Mouse (Mus musculus) CH12.LX (cell line): ENCODE measurements around the gene Lyzl6. TPM values are rescaled to one million over a fixed set of nuclear protein-coding genes. Genes with fewer than 3 reads are reported as not detected.

Source experiments
- DNase-seq: peaks from one replicate; pipeline ENCODE4 v3.0.0-alpha.2; 2013; ENCODE audit errors: extremely low read depth
- H3K27ac ChIP-seq: 2 replicates; pipeline ENCODE4 v1.5.1; 2012; ENCODE audit warnings: low read depth, mild to moderate bottlenecking, control low read depth, moderate library complexity; ENCODE audit not compliant: insufficient read depth
- H3K27me3 ChIP-seq: replicated peaks from 2 replicates; pipeline ENCODE3; 2012; ENCODE audit warnings: inconsistent platforms
- H3K36me3 ChIP-seq, 2 experiments: replicated peaks in 1 of 2; 2 replicates each; pipeline versions ENCODE3 to v1.6.1; 2012; ENCODE audit warnings: inconsistent platforms in 1 of 2, low read length in 1 of 2, mild to moderate bottlenecking in 1 of 2, mixed read lengths in 1 of 2, moderate library complexity in 1 of 2; ENCODE audit not compliant: control insufficient read depth in 1 of 2, insufficient read depth in 1 of 2
- H3K4me1 ChIP-seq, 2 experiments: 2 replicates each; pipeline ENCODE4 v1.6.1; 2012; ENCODE audit warnings: inconsistent platforms in 1 of 2, moderate library complexity in 1 of 2; ENCODE audit not compliant: insufficient read depth in 2 of 2, control insufficient read depth in 1 of 2
- H3K4me2 ChIP-seq: 2 replicates; pipeline ENCODE4 v1.6.1; 2012; ENCODE audit warnings: low read depth, mild to moderate bottlenecking, control low read depth; ENCODE audit not compliant: poor library complexity, insufficient read depth, severe bottlenecking
- H3K4me3 ChIP-seq, 3 experiments: fragments of 150-350 bp in 1 of 3; sonication (generic) in 1 of 3; replicated peaks in 1 of 3; 2 replicates each; pipeline versions ENCODE3 to v1.5.1; 2011 to 2012; ENCODE audit warnings: low read depth in 2 of 3, low read length in 2 of 3, mild to moderate bottlenecking in 2 of 3, moderate library complexity in 2 of 3, control low read depth in 1 of 3, improper control_type of control experiment in 1 of 3, inconsistent platforms in 1 of 3, mixed read lengths in 1 of 3; ENCODE audit not compliant: poor library complexity in 1 of 3
- H3K79me2 ChIP-seq: replicated peaks from 2 replicates; pipeline ENCODE4 v1.6.1; 2012; ENCODE audit warnings: mild to moderate bottlenecking, moderate library complexity; ENCODE audit not compliant: control insufficient read depth, poor library complexity, insufficient read depth, severe bottlenecking; ENCODE audit errors: extremely low read depth
- H3K9ac ChIP-seq: 2 replicates; pipeline ENCODE4 v1.6.1; 2012; ENCODE audit warnings: low read depth, mild to moderate bottlenecking, control low read depth, moderate library complexity; ENCODE audit not compliant: insufficient read depth
- H3K9me3 ChIP-seq: replicated peaks from 2 replicates; pipeline ENCODE3; 2012; ENCODE audit warnings: low read length, inconsistent platforms, mixed read lengths
- BHLHE40 ChIP-seq: IDR thresholded peaks from 2 replicates; pipeline ENCODE4 v1.6.1; 2011; ENCODE audit warnings: mild to moderate bottlenecking, low read depth, low read length, improper control_type of control experiment
- CHD1 ChIP-seq: IDR thresholded peaks from 2 replicates; pipeline ENCODE4 v1.6.1; 2012; ENCODE audit warnings: low read depth, low read length, improper control_type of control experiment, inconsistent platforms
- CTCF ChIP-seq, 2 experiments: IDR thresholded peaks in 1 of 2; conservative IDR thresholded peaks in 1 of 2; 2 replicates each; pipeline ENCODE4 v1.5.1; 2011 to 2012; ENCODE audit warnings: low read depth in 2 of 2, low read length in 2 of 2, improper control_type of control experiment in 1 of 2, inconsistent platforms in 1 of 2, mild to moderate bottlenecking in 1 of 2, moderate library complexity in 1 of 2
- E2F4 ChIP-seq: IDR thresholded peaks from 2 replicates; pipeline ENCODE4 v1.6.1; 2011; ENCODE audit warnings: low read depth, low read length, improper control_type of control experiment; ENCODE audit not compliant: insufficient replicate concordance
- GABPA ChIP-seq: IDR thresholded peaks from 2 replicates; pipeline ENCODE4 v1.6.1; 2012; ENCODE audit warnings: low read depth, low read length, improper control_type of control experiment, inconsistent platforms; ENCODE audit not compliant: insufficient replicate concordance
- HCFC1 ChIP-seq: IDR thresholded peaks from 2 replicates; pipeline ENCODE4 v1.6.1; 2012; ENCODE audit warnings: low read depth, mild to moderate bottlenecking, inconsistent platforms, low read length, improper control_type of control experiment
- JUND ChIP-seq: conservative IDR thresholded peaks from 2 replicates; pipeline ENCODE4 v1.6.1; 2011; ENCODE audit warnings: low read depth, low read length, improper control_type of control experiment
- MAFK ChIP-seq: IDR thresholded peaks from 2 replicates; pipeline ENCODE4 v1.6.1; 2011; ENCODE audit warnings: low read length, improper control_type of control experiment; ENCODE audit not compliant: insufficient replicate concordance
- MAZ ChIP-seq: IDR thresholded peaks from 2 replicates; pipeline ENCODE4 v1.6.1; 2012; ENCODE audit warnings: low read depth, mild to moderate bottlenecking, inconsistent platforms, low read length, improper control_type of control experiment, moderate library complexity
- PAX5 ChIP-seq: IDR thresholded peaks from 2 replicates; pipeline ENCODE4 v1.6.1; 2012; ENCODE audit warnings: low read length, inconsistent platforms, mixed read lengths
- POLR2A ChIP-seq: IDR thresholded peaks from 2 replicates; pipeline ENCODE4 v1.6.1; 2011; ENCODE audit warnings: low read depth, mild to moderate bottlenecking, improper control_type of control experiment, low read length
- POLR2AphosphoS2 ChIP-seq: IDR thresholded peaks from 2 replicates; pipeline ENCODE4 v1.6.1; 2011; ENCODE audit warnings: low read depth, low read length, improper control_type of control experiment
- RCOR1 ChIP-seq: conservative IDR thresholded peaks from 2 replicates; pipeline ENCODE4 v1.6.1; 2012; ENCODE audit warnings: low read depth, mild to moderate bottlenecking, inconsistent platforms, low read length, improper control_type of control experiment
- SMC3 ChIP-seq: IDR thresholded peaks from 2 replicates; pipeline ENCODE4 v1.6.1; 2011; ENCODE audit warnings: low read depth, low read length, improper control_type of control experiment
- USF1 ChIP-seq: IDR thresholded peaks from 2 replicates; pipeline ENCODE4 v1.6.1; 2014; ENCODE audit warnings: low read depth, mild to moderate bottlenecking, inconsistent platforms, low read length, improper control_type of control experiment
- USF2 ChIP-seq: conservative IDR thresholded peaks from 2 replicates; pipeline ENCODE4 v1.6.1; 2011; ENCODE audit warnings: low read depth, low read length, improper control_type of control experiment
- ZNF384 ChIP-seq: IDR thresholded peaks from 2 replicates; pipeline ENCODE4 v1.6.1; 2012; ENCODE audit warnings: low read depth, low read length, improper control_type of control experiment, inconsistent platforms
- dilution Hi-C: fragments of 300-500 bp; cut with MboI; formaldehyde crosslinking; loops from 2 replicates; pipeline ENCODE4 v1.14.3; 2020; ENCODE audit warnings: low sequenced_read_pairs; ENCODE audit not compliant: extremely low pct_unique_long_range_greater_than_20kb, extremely low pct_ligation_motif_present
- in situ Hi-C: fragments of 300-500 bp; cut with MboI; formaldehyde crosslinking; loops from 3 replicates; pipeline ENCODE4 v1.14.3; 2019; ENCODE audit warnings: low sequenced_read_pairs, low pct_ligation_motif_present, low pct_unique_long_range_greater_than_20kb, mixed read lengths
- polyA plus RNA-seq: library from polyadenylated mRNA; unstranded; fragments of >175 nt; gene quantifications from 2 replicates; pipeline ENCODE4 v1.2.1, GENCODE M21; 2012; ENCODE audit warnings: low read depth; ENCODE audit not compliant: insufficient read length
- total RNA-seq, 2 experiments: library from RNA; depleted of rRNA; stranded (reverse); fragments of 300-350 nt in 1 of 2; fragments of >200 nt in 1 of 2; gene quantifications; 2 replicates each; pipeline ENCODE4 v1.2.3; 2012 to 2014

Gene Lyzl6
- total and polyA plus RNA-seq, 3 experiments, result not detected

DNA sequence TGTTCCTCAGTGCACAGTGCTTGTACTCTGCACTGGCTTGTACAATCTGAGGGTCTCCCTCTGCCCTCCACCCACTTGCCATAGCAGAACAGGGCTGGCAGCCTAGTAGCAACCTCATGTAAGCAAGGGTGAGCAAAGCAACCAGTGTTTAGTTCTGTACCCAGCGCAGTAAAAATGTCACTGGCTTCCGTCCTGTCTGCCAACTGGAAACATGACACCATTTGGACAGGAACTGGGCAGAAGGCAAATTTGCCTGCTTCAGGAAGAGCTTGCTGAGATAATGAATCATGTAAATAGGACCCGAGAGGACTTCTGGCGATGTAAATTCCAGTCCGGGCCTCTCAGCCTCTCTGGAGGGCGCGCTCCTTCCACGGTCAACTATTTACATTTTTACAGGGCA lies 7.0 kb upstream of the Lyzl6 start:
- dilution Hi-C loops (no loop called here), in situ Hi-C loops (loop anchor here (10.0 kb wide), 1 partner anchor 109 kb away; no protein-coding TSS in a partner anchor)
- Histone ChIP-seq H3K79me2 (no peaks in the 10 kb centered on the region), H3K4me2 (no peak overlapping the region), H3K9ac (no peak overlapping the region), H3K36me3 (no peaks in the 10 kb centered on the region), H3K4me3 (no peak overlapping the region), H3K4me1 (peaks cover 6 to 14% of the 10 kb centered on the region in 2 experiments; a peak in 3 of 4 replicates), H3K9me3 (peaks cover 7% of the 10 kb centered on the region), H3K27ac (no peak overlapping the region), H3K27me3 (peaks cover 81% of the 10 kb centered on the region)
- no peak for DNase-seq
- TF ChIP-seq POLR2A (0 out of 2 replicates have a peak, but pooled peaks have one; percentile 2), GABPA (no peak)

DNA sequence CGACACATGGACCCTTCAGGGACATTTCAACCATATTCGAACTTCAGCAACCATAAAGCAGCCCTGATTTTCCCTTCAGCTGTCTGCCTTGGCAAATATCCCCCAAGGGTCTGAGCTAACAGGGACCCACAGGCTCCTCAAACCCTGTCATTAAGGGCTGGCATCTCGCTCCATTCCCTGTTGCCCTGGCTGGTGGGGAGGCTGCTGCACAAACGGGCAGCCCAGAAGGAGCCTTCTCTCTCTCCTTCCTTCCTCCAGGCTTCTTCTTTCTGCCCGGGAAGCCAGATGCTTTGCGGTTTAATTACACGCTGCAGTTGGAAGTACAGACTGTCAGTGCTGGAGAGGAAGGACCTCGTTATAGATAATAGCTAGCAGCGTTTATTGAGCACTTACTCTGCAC lies 4.5 kb upstream of the Lyzl6 start:
- no peak for DNase-seq
- H3K27me3 ChIP-seq, result peaks cover 85% of the 10 kb centered on the region
- no peaks in the 10 kb centered on the region for H3K36me3 ChIP-seq
- H3K4me1 ChIP-seq, result peaks cover 6 to 14% of the 10 kb centered on the region in 2 experiments; a peak in 3 of 4 replicates
- no peak for TF ChIP-seq CHD1
- no peak for TF ChIP-seq USF2
- TF ChIP-seq JUND, result no peak
- no peak for TF ChIP-seq SMC3
- TF ChIP-seq USF1, result no peak
- no peak for TF ChIP-seq CTCF (conservative IDR thresholded peaks at IDR 0.05 in 1 of 2, IDR thresholded peaks at IDR 0.05 in 1 of 2; ENCODE audit: low read depth in 2 of 2, low read length in 2 of 2)
- no peak for TF ChIP-seq POLR2AphosphoS2
- TF ChIP-seq MAZ, result no peak
- TF ChIP-seq ZNF384, result no peak
- TF ChIP-seq BHLHE40, result no peak
- TF ChIP-seq HCFC1, result no peak
- no peak for TF ChIP-seq PAX5
- no peak for TF ChIP-seq E2F4
- no peak for TF ChIP-seq MAFK
- no peak for TF ChIP-seq RCOR1
- no peak overlapping the region for H3K9ac ChIP-seq
- no peaks in the 10 kb centered on the region for H3K79me2 ChIP-seq
- in situ Hi-C loops (loop anchor here (10.0 kb wide), 1 partner anchor 112 kb away; no protein-coding TSS in a partner anchor), dilution Hi-C loops (no loop called here)
- no peak overlapping the region for H3K4me3 ChIP-seq
- H3K9me3 ChIP-seq, result peaks cover 4% of the 10 kb centered on the region
- H3K4me2 ChIP-seq, result no peak overlapping the region
- H3K27ac ChIP-seq, result no peak overlapping the region
